Mouse (Mus musculus) bone marrow macrophage, adult 2 months (primary cell): ENCODE measurements around the gene Ltb4r1.

Experiments
- CTCF ChIP-seq: IDR thresholded peaks from 2 replicates; pipeline ENCODE4 v1.5.1; 2012; ENCODE audit warnings: low read depth, mild to moderate bottlenecking, low read length, moderate library complexity
- POLR2A ChIP-seq: IDR thresholded peaks from 2 replicates; pipeline ENCODE4 v1.6.1; 2012; ENCODE audit warnings: mild to moderate bottlenecking, low read depth, low read length, borderline replicate concordance

- TF ChIP-seq CTCF: no peak
- TF ChIP-seq POLR2A: no peak
Measured at GRCm38 (mm10) chr14:55745180-55745860, 20.4 kb upstream of the Ltb4r1 start, which contains the start of the genes Dhrs1 and Nop9.
